Comparison of ENCODE assay signal across 8 mouse cellular contexts in genomic region chr11:28692263-28693194, GRCm38 (mm10).
DNase-seq lines count a peak whose midpoint lies in the region; ATAC-seq lines count a peak whose summit lies in the region.

No protein-coding gene starts in this region.

- ATAC-seq in erythroblast, adult 5-6 weeks (replicated peaks; ENCODE audit: low FRiP score, poor library complexity, severe bottlenecking): no peak

- peak; percentile 87 to 89 for DNase-seq in cerebellum, postnatal 10 days
- DNase-seq in cerebellum, adult 11-12 months: no peak
- DNase-seq in right cerebral cortex, postnatal 10 days (ENCODE audit: low spot score in 2 of 2): peak; percentile 31 to 45
- no peak for DNase-seq in right cerebral cortex, adult 18-20 months
- DNase-seq in heart, postnatal 14 days: peak; percentile 43 to 48
- peak; percentile 83 for DNase-seq in mesoderm, embryonic 11.5 days (ENCODE audit: low read depth, low spot score)
- DNase-seq in thymus, postnatal 14 days: no peak

- intact Hi-C loops in heart, postnatal 14 days (cut with DNase I): loop anchor here (5.0 kb wide), 1 partner anchor 80 kb away; no protein-coding TSS in a partner anchor

Comparison
In these comparisons a context has a peak if more than half of its experiments do, and no peak if none do; other contexts are left out.
1. DNase-seq: peak in cerebellum, postnatal 10 days (2 of 2), right cerebral cortex, postnatal 10 days (2 of 2), heart, postnatal 14 days (2 of 2) and mesoderm, embryonic 11.5 days (single experiment); none in cerebellum, adult 11-12 months (single experiment), right cerebral cortex, adult 18-20 months (single experiment) and thymus, postnatal 14 days (single experiment).